Mouse (Mus musculus) activated CD4-positive, CD25-positive, alpha-beta regulatory T cell, adult 4 months (primary cell): ENCODE data around the gene 1700022I11Rik. TPM values are rescaled to one million over a fixed set of nuclear protein-coding genes. Genes with fewer than 3 reads are reported as not detected.
"Not testable (repeated sequence)": the region's sequence is repeated elsewhere in the genome, so short reads cannot be mapped to it uniquely, and the experiment has no call there.

Experiments used
- ATAC-seq: one replicate; pipeline ENCODE4 v1.8.0; 2017
- polyA plus RNA-seq, 2 experiments: library from polyadenylated mRNA; unstranded; fragments of 100-300 nt; shearing (Covaris generic); gene quantifications; one replicate each; pipeline ENCODE4 v1.2.1; 2017

1700022I11Rik gene
- polyA plus RNA-seq, 2 experiments from 2014 or later = 0.25 TPM; not detected in 1

GRCm38 (mm10) chr4:42952563-42952962 lies 16.8 kb upstream of the 1700022I11Rik start:
- ATAC-seq = no peak

- no peak for ATAC-seq
These were observed 15.8 kb upstream of the 1700022I11Rik start for GRCm38 (mm10) chr4:42953435-42954094.

DNA sequence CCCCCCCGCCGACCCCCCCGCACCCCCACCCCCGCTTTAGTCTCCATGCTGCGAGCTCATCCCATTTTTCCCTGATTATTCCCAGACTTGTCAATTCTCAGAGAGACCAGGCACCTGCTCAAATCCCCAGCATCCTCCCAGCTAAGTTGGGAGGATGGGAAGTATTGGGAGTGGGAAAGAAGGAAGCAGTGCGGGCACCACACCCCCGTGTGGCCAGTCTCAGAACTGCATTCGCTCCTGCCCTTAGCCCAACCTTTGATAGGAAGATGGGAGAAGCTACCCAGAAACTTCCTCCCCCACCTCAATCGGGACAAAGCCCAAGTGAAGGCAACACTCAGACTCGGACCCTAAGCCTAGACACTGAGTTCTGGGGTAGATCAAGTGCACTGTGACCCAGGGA lies 15.1 kb upstream of the 1700022I11Rik start:
- no peak for ATAC-seq

- ATAC-seq = no peak
These were observed 14.2 kb upstream of the 1700022I11Rik start for GRCm38 (mm10) chr4:42955200-42955599.

- no peak for ATAC-seq
These were observed 12.8 kb upstream of the 1700022I11Rik start for GRCm38 (mm10) chr4:42956581-42956980.

DNA sequence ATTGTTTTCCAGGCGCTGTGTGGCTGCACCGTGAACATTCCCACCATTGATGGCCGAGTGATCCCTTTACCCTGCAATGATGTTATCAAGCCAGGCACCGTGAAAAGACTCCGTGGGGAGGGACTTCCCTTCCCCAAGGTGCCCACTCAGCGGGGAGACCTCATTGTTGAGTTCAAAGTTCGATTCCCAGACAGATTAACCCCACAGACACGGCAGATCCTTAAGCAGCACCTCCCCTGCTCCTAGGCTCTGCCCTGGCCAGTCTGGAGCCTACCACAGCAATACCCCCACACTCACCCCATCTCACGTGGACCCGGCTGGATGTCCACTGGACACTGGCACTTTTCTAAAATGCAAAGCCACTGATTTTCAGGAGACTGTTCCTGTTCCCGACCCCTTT lies 12.1 kb upstream of the 1700022I11Rik start:
- ATAC-seq = no peak

DNA sequence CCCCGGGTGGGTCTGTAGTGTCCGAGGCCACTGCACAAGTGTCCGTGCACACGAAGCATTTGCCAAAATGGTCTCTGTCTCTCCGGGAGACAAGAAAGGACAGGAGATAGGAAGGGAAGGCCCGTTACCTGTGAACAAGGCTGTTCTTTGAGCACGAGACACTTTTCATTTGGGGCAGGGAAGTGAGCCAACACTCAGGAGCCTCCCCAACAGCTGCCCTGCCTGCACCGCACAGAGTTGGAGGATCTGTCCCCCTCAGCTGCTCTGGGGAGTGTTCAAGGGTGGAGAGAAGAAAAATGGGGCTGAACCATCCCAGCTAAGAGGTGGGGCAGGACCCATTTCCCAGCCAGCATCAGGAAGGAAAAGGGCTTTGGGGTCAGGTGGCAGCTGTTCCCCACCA lies 11.4 kb upstream of the 1700022I11Rik start:
- no peak for ATAC-seq

GRCm38 (mm10) chr4:42958942-42959341 lies 10.5 kb upstream of the 1700022I11Rik start:
- no peak for ATAC-seq

DNA sequence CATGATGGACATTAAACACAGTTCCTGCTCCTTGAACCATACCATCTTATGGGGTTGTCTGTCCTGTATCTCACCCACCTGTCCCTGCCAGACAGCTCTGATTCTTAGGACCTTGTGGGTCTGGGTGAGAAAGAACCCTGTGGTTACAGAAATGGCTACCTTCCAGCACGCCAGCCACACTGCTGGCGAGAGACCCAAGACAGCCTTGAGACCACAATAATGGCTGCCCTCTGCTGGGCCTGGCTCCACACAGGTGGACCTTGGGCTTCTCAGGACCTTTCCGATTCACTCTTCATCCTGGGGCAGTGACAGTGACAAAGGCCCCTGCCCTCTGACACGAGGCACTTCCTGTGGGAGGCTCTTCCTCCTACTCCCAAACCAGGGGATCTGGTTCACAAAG lies 10.0 kb upstream of the 1700022I11Rik start:
- no peak for ATAC-seq

- ATAC-seq = peak; percentile 73
These were observed 7.8 kb upstream of the 1700022I11Rik start for GRCm38 (mm10) chr4:42961592-42961991.

DNA sequence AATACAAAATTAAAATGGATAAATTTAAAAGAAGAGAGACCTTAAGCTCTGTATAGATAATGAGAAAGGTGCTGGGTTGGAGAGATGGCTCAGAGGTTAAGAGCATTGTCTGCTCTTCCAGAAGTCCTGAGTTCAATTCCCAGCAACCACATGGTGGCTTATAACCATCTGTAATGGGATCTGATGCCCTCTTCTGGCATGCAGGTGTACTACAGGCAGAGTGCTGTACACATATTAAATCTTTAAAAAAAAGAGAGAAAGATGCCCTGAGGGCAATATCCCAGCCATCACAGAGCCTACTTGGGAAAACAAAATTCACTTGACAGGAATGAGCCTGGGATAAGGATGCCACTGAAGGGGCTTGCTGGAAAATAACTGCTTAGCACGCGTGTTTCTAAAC lies 5.9 kb upstream of the 1700022I11Rik start:
- ATAC-seq = no peak

- peak; percentile 87 for ATAC-seq
These were observed 4.2 kb upstream of the 1700022I11Rik start for GRCm38 (mm10) chr4:42965039-42965719.

DNA sequence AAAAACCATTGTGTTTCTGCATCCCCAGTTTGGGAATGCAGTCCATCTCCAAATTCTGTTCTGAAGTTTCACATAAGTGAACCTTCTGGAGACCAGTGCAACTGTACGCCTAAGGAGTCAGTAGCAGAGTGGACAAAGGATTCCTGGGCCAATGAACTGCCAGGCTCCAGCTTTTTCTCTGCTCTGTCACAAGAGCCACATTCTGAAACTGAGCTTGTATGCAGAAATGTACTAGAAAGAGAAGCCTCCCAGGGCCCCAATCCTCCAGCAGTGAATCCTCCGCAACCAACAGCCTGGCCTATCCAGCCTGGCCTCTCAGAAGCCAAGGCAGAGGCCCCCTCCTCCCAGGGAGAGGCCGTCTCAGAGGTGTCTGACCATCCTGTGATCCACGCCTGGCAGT lies 3.5 kb downstream of the 1700022I11Rik start:
- ATAC-seq = no peak

GRCm38 (mm10) chr4:42973868-42974267 lies 4.5 kb downstream of the 1700022I11Rik start:
- ATAC-seq = no peak

GRCm38 (mm10) chr4:42978062-42978461 lies 8.7 kb downstream of the 1700022I11Rik start:
- ATAC-seq = peak; percentile 46

DNA sequence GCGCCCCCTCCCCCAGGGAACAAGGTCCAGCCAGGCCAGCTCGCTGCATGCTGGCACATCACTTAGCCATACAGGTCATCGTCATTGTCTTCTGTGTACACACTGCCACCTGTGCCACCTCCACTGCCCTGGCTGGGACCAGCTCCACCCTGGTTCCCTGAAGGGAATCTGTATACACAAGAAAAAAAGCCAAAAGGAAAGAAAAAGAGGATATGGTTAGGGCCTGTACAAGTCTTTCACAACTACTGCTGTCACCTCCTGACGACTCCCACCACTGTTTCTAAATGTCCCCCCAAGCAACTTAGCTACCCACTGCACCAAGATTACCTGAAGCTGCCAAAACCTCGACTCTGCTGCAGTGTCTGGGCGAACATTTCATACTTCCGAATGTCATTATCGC lies 11.1 kb downstream of the 1700022I11Rik start:
- ATAC-seq = not testable (repeated sequence)

DNA sequence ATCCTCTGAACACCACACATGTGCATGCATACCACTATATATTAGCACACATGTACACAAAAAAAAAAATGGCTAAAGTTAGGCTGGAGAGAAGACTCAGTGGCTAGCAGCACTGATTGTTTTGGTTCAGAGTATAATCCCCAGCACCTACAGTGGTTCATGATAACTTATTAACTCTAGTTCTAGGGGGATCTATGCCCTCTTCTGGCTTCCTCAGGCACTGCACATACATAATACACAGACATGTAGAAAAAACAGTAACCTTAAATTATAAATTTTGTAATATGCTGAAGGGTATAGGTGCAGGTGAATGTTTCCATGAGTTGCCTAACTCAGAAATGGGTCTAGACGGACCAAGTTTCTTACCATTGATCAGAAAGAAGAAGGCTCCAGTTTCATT lies 18.9 kb downstream of the 1700022I11Rik start:
- no peak for ATAC-seq

- ATAC-seq = no peak
These were observed 28.6 kb downstream of the 1700022I11Rik start for GRCm38 (mm10) chr4:42998022-42998421.

GRCm38 (mm10) chr4:42999451-43000140 lies 30.2 kb downstream of the 1700022I11Rik start:
- ATAC-seq = peak; percentile 7

GRCm38 (mm10) chr4:43000141-43000986 lies 31.0 kb downstream of the 1700022I11Rik start, which contains the start of gene Vcp:
Vcp (minus strand) TSS chr4:43000507.
- ATAC-seq = peak; percentile 95

GRCm38 (mm10) chr4:43001272-43001671 lies 31.9 kb downstream of the 1700022I11Rik start:
- ATAC-seq = no peak

DNA sequence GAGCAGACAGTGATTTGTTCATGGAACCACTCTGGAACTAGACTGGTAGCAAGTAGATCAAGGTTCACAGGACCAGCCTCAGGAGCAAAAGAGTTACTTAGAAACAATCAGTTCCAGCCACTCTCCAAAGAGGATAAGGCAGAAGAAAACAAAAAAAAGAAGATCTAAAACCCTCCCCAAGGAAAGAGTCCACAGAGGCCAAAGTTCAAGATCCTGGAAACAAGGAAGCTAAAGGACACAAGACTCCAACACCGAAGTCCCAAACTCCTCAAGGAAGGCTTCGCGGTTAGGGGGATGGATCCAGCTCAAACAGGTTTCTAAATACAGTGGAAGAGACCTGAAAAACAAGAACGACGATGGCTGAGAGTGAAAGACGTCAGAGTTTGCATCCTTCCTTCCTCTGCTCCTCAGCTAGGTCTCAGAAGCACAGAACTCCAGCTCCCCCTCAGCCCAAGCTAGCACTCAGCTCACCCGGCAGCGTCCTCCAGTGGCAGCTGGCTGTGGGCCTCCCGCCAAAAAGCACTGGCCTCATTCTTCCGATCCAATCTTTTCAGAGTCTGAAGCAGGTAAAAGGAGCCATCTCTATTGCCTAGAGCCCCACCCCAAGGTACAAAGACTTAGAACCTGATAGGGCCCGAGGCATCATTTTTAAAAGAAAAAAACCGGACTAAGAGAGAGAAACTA lies 33.5 kb downstream of the 1700022I11Rik start:
- no peak for ATAC-seq
